Mouse (Mus musculus) midbrain, embryonic 14.5 days (tissue): ENCODE measurements at regions not wholly inside any gene's neighbourhood (a gene's known extent, or its start where the extent isn't known, plus 50 kb on each side); places are given as distances from the start of the nearest gene placed in this dataset.

Source experiments
- ATAC-seq: fragments of 200-750 bp; cut with Nextera tagmentation; 2 replicates; pipeline ENCODE4 v1.8.0; 2017; ENCODE audit warnings: moderate number of reproducible peaks, moderate library complexity; ENCODE audit not compliant: low FRiP score, low TSS enrichment
- DNase-seq: peaks from one replicate; pipeline ENCODE4 v3.0.0-alpha.2; 2015
- H3K27ac ChIP-seq: fragments of 300-500 bp; sonication (generic); replicated peaks from 2 replicates; pipeline ENCODE4 v1.5.1; 2014; ENCODE audit warnings: mild to moderate bottlenecking, low read depth, low read length, moderate library complexity
- H3K27me3 ChIP-seq: fragments of 300-500 bp; sonication (generic); 2 replicates; pipeline ENCODE4 v1.6.1; 2014; ENCODE audit warnings: low read length, control low read depth, mixed read lengths; ENCODE audit not compliant: control insufficient read depth, insufficient read depth
- H3K36me3 ChIP-seq: fragments of 300-500 bp; sonication (generic); 2 replicates; pipeline ENCODE4 v1.6.1; 2014; ENCODE audit warnings: low read length, control low read depth; ENCODE audit not compliant: control insufficient read depth, insufficient read depth
- H3K4me1 ChIP-seq: fragments of 300-500 bp; sonication (generic); 2 replicates; pipeline ENCODE4 v1.6.1; 2014; ENCODE audit warnings: mild to moderate bottlenecking, antibody characterized with exemption, low read length, control low read depth; ENCODE audit not compliant: control insufficient read depth, insufficient read depth
- H3K4me2 ChIP-seq: fragments of 300-500 bp; sonication (generic); 2 replicates; pipeline ENCODE4 v1.6.1; 2014; ENCODE audit warnings: mild to moderate bottlenecking, low read length, moderate library complexity
- H3K4me3 ChIP-seq: fragments of 300-500 bp; sonication (generic); replicated peaks from 2 replicates; pipeline ENCODE4 v1.5.1; 2014; ENCODE audit warnings: low read depth, low read length
- H3K9ac ChIP-seq: fragments of 300-500 bp; sonication (generic); replicated peaks from 2 replicates; pipeline ENCODE4 v1.6.1; 2014; ENCODE audit warnings: mild to moderate bottlenecking, low read length, moderate library complexity
- H3K9me3 ChIP-seq: fragments of 300-500 bp; sonication (generic); 2 replicates; pipeline ENCODE4 v1.6.1; 2016; ENCODE audit warnings: low read length, control low read depth, mixed read lengths; ENCODE audit not compliant: control insufficient read depth
- WGBS: fragments of 180-500 bp; shearing (Covaris S2); extraction: QIAGEN DNeasy Blood & Tissue Kit; methylation state at CpG from one replicate; pipeline ENCODE4 v1.1.7; 2014; 5-methylcytosine and 5-hydroxymethylcytosine counted together

DNA sequence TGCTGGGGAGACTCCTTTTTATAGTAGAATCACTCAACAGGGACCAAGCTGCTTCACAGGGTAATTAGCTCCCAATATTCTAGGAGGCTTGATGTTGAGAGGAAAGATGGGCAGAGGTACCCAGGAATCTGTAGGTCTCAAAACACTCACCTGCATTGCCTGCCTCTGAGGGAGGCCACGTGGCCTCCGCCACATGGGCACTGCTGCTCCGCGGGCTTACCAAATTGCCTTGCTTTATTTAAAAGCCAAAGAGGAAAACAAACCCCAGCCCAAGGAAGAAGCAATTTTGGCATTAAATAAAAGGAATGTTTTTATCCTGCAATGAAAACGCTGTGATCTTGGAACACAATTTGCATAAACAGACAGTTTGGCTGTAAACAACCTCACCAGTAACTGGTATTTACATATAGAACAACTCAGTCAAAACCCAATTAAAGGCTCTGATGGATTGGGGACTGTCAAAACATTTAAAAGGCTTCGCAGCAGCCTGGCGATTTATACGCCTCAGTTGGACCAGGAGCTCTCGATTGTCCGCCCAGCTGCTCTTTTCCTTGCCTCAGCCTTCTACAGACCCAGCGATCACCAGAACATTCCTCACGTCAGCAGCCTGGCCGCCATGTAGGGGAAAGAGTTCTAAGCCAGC is 259.3 kb upstream of the Kdm8 start:
- Histone ChIP-seq H3K4me1 (0 out of 2 replicates have a peak, but pooled peaks cover 4% of the 10 kb centered on the region), H3K9me3 (no peaks in the 10 kb centered on the region), H3K36me3 (no peaks in the 10 kb centered on the region), H3K4me3 (no peak overlapping the region), H3K27ac (no peak overlapping the region), H3K27me3 (no peaks in the 10 kb centered on the region), H3K9ac (no peak overlapping the region), H3K4me2 (no peak overlapping the region)
- ATAC-seq (no peak), DNase-seq (no peak)
- WGBS: 84% methylated on average over 13 of the region's 13 CpGs

DNA sequence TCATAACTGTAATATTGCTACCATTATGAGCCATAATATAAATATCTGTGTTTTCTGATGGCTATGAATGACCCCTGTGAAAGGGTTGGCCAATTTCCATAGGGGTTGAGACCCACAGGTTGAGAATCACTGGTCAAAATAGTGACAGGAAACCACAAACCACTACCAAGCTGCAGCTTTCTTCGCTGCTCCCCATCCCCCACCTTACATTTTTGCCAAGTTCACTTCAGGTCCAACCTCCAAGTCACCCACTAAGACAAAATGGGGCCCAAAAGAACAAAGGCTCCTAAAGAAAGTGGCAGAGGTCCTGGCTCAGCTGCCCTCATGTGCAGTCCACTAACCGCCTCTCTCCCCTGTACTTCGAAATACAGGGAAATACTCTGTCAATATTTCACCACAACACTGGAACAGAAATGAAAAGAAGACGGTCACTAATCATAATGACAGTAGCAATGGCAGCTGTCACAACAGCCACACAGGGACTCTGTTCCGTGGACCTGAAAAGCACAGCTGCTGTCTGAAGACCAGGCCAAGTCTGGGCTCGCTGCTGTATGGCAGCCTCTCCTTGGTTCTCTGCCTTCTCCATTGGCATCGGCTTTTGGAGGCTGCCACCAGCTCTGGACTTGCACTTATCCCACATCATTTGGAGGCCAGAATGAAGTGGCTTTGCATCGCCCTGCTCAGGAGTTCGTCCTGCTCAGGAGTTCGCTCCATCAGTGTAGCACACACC is 257.3 kb upstream of the Kdm8 start:
- Histone ChIP-seq H3K27ac (no peak overlapping the region), H3K36me3 (no peaks in the 10 kb centered on the region), H3K4me2 (no peak overlapping the region), H3K4me3 (no peak overlapping the region), H3K4me1 (0 out of 2 replicates have a peak, but pooled peaks cover 4% of the 10 kb centered on the region), H3K9ac (no peak overlapping the region), H3K9me3 (no peaks in the 10 kb centered on the region), H3K27me3 (no peaks in the 10 kb centered on the region)
- DNase-seq (no peak), ATAC-seq (no peak)
- 89% methylated on average over 10 of the region's 10 CpGs for WGBS

DNA sequence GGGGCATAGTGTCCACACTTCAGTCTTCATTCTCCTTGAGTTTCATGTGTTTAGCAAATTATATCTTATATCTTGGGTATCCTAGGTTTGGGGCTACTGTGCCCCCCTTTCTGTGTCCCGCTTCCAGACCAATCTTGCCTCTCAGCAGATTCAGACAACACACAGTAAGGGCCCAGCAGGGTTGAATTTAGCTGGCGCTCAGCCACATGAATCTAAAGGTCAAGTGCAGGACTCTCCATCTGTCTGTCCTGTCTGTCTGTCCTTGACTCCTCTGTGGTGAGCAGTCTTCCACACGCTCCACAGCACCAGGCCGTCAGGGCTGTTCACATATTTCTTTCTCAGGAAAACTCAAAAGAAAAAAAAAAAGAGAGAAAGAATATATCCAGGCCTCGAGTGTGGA is 255.5 kb upstream of the Kdm8 start:
- DNase-seq (no peak), ATAC-seq (no peak)
- Histone ChIP-seq H3K4me1 (0 out of 2 replicates have a peak, but pooled peaks cover 4% of the 10 kb centered on the region), H3K27me3 (no peaks in the 10 kb centered on the region), H3K4me3 (no peak overlapping the region), H3K9me3 (no peaks in the 10 kb centered on the region), H3K9ac (no peak overlapping the region), H3K36me3 (no peaks in the 10 kb centered on the region), H3K27ac (no peak overlapping the region), H3K4me2 (no peak overlapping the region)
- WGBS: 82% methylated on average over 5 of the region's 5 CpGs

DNA sequence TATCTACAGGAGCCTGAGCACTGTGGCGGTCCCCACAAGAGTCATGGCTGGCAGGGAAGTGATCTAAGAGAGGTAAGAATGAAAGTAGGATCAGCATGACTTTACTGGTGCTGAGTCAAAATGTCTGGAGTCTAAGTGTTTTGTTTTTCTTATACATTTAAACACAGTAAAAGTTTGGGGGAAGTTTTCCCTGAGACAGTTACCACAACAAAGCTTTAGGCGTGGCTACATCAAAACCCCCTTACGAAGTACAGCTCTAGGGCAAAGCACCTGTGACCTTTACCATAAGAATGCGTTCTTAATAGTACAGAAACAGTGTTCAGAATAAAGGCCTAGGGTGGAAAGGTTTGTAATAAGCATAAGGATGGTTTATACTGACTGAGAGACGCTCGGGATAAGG is 254.4 kb upstream of the Kdm8 start:
- no peaks in the 10 kb centered on the region for H3K36me3 ChIP-seq
- no peak overlapping the region for H3K4me2 ChIP-seq
- no peak overlapping the region for H3K9ac ChIP-seq
- ATAC-seq: no peak
- no peaks in the 10 kb centered on the region for H3K9me3 ChIP-seq
- no peaks in the 10 kb centered on the region for H3K27me3 ChIP-seq
- H3K27ac ChIP-seq: no peak overlapping the region
- no peak overlapping the region for H3K4me3 ChIP-seq
- WGBS: 74% methylated on average over 6 of the region's 6 CpGs
- no peak for DNase-seq
- 0 out of 2 replicates have a peak, but pooled peaks cover 4% of the 10 kb centered on the region for H3K4me1 ChIP-seq

DNA sequence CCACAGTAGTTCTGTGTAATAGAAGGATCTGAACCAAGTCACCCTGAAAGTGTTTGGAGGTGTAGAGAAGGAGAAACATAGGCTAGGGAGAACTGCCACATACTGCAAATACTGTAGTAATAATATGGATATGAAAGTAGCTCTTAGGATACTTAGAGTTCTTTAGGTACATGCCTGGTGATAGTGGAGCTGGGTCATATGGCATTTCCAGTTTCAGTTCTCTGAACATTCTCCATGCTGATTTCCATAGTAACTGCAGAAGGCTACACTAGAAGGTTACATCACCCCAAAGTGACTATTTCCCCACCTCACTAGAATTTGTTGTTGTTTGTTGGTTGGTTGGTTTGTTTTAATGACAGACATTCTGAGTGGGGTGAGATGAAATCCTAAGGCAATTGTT is 253.2 kb upstream of the Kdm8 start:
- H3K4me3 ChIP-seq: no peak overlapping the region
- H3K27ac ChIP-seq: no peak overlapping the region
- no peak overlapping the region for H3K9ac ChIP-seq
- H3K4me1 ChIP-seq: peaks cover 8% of the 10 kb centered on the region; the same call in 1 of the 2 replicates
- no peaks in the 10 kb centered on the region for H3K9me3 ChIP-seq
- ATAC-seq: no peak
- no peaks in the 10 kb centered on the region for H3K27me3 ChIP-seq
- DNase-seq: no peak
- no peaks in the 10 kb centered on the region for H3K36me3 ChIP-seq
- H3K4me2 ChIP-seq: no peak overlapping the region

DNA sequence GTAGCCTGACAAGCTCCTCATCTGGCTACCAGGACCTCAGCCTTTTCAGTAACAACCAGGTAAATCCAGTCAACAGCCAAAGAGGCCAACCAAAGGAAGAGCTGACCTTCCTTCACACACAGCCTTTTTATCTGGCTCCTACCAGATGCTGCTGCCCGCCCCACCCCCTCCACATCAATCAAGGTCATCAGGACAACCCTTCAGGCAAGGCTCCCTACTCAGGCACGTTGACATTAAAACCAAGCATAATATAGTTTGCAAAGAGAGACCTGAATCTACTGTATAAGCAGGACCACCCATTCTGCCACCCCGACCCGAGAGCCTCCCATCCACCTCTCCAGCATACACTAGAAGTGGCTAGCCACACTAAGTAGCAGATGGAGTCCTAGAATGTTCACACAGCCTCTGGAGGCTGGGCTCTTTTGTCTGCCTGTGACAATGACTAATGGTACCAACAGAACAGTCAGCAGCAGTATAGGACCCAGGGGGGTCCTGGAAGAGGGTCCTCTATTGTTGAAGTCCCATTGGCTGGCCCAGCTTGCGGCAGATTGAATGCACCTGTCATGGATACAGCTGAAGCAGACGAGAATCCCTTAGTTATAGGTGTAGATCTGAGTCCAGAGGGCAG is 233.0 kb upstream of the Kdm8 start:
- Histone ChIP-seq H3K9ac (no peak overlapping the region), H3K9me3 (no peaks in the 10 kb centered on the region), H3K4me3 (no peak overlapping the region), H3K4me1 (no peaks in the 10 kb centered on the region), H3K36me3 (no peaks in the 10 kb centered on the region), H3K4me2 (no peak overlapping the region), H3K27ac (no peak overlapping the region), H3K27me3 (no peaks in the 10 kb centered on the region)
- DNase-seq: no peak
- WGBS: 81% methylated on average over 6 of the region's 6 CpGs
- ATAC-seq: no peak

DNA sequence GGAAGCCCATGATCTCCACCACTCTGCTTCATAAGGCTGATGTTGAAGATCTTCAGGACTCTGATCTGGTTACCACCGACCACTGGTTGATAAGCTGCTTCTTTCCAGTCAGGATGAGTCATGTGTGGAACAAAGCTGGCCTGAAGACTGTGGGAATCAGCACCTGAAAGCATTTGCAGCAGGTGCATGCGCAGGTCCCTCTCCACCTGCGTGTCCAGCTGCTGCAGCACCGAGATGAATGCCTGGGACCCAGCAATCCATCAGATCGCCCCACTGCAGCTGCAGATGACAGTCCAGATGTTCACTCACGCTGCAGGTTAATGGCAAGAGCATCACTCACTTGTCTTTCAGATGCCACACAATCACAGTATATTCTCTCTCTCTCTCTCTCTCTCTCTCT is 230.4 kb upstream of the Kdm8 start:
- H3K27me3 ChIP-seq: no peaks in the 10 kb centered on the region
- H3K4me2 ChIP-seq: no peak overlapping the region
- H3K4me1 ChIP-seq: no peaks in the 10 kb centered on the region
- WGBS: 79% methylated on average over 6 of the region's 6 CpGs
- H3K9me3 ChIP-seq: no peaks in the 10 kb centered on the region
- DNase-seq (no peak), ATAC-seq (no peak)
- H3K4me3 ChIP-seq: no peak overlapping the region
- H3K36me3 ChIP-seq: no peaks in the 10 kb centered on the region
- no peak overlapping the region for H3K27ac ChIP-seq
- H3K9ac ChIP-seq: no peak overlapping the region

DNA sequence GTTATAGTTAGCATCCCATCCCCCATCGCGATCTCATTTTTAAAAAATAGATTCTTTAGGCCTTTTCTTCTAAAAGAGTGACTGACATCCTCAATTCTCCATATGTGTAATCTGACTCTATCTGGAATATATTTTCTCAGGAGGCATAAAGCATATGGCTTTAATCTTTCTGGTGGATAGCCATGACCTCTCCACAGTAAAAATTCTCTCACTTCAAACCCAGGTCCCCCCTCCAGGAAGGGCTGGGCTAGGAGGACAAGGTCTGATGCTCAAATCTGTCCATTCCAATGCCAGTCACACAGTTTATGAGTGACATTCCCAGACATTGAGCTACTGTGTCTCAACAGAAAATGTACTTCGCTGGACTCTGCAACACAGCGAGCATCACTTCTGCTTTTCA is 226.8 kb upstream of the Kdm8 start:
- H3K27ac ChIP-seq: no peak overlapping the region
- WGBS: 89% methylated on average over 4 of the region's 4 CpGs
- no peaks in the 10 kb centered on the region for H3K9me3 ChIP-seq
- no peak overlapping the region for H3K4me3 ChIP-seq
- DNase-seq: no peak
- no peak overlapping the region for H3K4me2 ChIP-seq
- H3K36me3 ChIP-seq: no peaks in the 10 kb centered on the region
- H3K9ac ChIP-seq: no peak overlapping the region
- H3K4me1 ChIP-seq: no peaks in the 10 kb centered on the region
- no peaks in the 10 kb centered on the region for H3K27me3 ChIP-seq
- no peak for ATAC-seq

DNA sequence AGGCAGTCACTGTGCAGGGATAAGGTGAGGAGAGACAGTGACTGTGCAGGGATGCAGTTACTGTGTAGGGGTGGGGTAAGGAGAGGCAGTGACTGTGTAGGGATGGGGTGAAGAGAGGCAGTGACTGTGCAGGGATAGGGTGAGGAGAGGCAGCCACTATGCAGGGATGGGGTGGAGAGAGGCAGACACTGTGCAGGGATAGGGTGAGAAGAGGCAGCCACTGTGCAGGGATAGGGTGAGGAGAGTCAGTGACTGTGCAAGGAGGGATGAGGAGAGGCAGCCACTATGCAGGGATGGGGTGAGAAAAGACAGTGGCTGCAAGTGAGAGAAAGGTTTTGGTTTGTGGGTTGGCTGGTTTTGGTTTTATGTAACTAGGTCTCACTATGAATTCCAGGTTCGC is 221.8 kb upstream of the Kdm8 start:
- H3K4me3 ChIP-seq: no peak overlapping the region
- no peak overlapping the region for H3K4me2 ChIP-seq
- no peaks in the 10 kb centered on the region for H3K9me3 ChIP-seq
- no peak overlapping the region for H3K9ac ChIP-seq
- no peaks in the 10 kb centered on the region for H3K36me3 ChIP-seq
- H3K27ac ChIP-seq: no peak overlapping the region
- H3K27me3 ChIP-seq: no peaks in the 10 kb centered on the region
- WGBS: 97% methylated on average over 1 of the region's 1 CpGs
- no peak for ATAC-seq
- H3K4me1 ChIP-seq: no peaks in the 10 kb centered on the region
- no peak for DNase-seq
